Mouse (Mus musculus): ENCODE measurements around the gene Thy1. TPM values are rescaled to one million over a fixed set of nuclear protein-coding genes. Genes with fewer than 3 reads are reported as not detected.

The Thy1 gene
- polyA plus RNA-seq, 1 experiment from 2014 or later = 18.8 TPM

DNA sequence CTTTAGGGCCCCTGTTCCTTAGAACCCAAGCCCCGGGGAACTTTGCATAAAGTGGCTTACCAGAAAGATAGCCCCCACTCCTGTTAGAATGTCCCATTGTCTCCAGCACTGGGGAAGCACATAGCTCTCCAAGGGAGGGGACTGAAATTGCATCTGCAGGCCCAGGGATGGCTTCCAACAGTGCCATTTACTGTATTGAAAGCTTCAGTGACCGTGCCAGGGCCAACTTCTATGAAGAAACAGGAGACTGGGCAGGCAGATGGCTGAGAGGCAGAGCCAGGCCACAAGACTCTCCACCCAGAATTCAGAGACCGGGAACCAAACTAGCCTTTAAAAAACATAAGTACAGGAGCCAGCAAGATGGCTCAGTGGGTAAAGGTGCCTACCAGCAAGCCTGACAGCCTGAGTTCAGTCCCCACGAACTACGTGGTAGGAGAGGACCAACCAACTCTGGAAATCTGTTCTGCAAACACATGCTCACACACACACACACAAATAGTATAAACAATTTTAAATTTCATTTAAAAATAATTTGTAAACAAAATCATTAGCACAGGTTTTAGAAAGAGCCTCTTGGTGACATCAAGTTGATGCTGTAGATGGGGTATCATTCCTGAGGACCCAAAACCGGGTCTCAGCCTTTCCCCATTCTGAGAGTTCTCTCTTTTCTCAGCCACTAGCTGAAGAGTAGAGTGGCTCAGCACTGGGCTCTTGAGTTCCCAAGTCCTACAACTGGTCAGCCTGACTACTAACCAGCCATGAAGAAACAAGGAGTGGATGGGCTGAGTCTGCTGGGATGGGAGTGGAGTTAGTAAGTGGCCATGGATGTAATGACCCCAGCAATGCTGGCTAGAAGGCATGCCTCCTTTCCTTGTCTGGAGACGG, 1.4 kb upstream of the Thy1 start:
- 77% methylated on average over 7 of the region's 7 CpGs for WGBS
- Histone ChIP-seq H3K4me1 (peaks cover 19% of the 10 kb centered on the region), H3K4me2 (no peak overlapping the region), H3K27ac (no peak overlapping the region), H3K36me3 (no peaks in the 10 kb centered on the region), H3K4me3 (no peak overlapping the region), H3K9me3 (no peaks in the 10 kb centered on the region), H3K9ac (no peak overlapping the region), H3K27me3 (peaks cover 43% of the 10 kb centered on the region)
- ATAC-seq (ENCODE audit: insufficient number of reproducible peaks, low FRiP score, low TSS enrichment, low read depth) = no peak

DNA sequence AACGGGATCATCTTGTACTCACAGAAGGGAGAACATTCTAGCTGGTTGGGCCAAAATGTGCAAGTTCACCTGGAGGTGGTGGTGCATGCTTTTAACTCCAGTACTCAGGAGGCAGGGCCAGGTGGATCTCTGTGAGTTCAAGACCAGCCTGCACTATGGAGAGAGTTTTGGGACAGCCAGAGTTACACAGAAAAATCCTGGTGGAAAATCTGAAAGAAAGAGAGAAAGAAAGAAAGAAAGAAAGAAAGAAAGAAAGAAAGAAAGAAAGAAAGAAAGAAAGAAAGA, 846 bp upstream of the Thy1 start:
- Histone ChIP-seq H3K4me2 (no peak overlapping the region), H3K4me1 (peaks cover 25% of the 10 kb centered on the region), H3K9me3 (no peaks in the 10 kb centered on the region), H3K4me3 (no peak overlapping the region), H3K27me3 (peaks cover 46% of the 10 kb centered on the region), H3K36me3 (no peaks in the 10 kb centered on the region), H3K27ac (no peak overlapping the region), H3K9ac (no peak overlapping the region)
- 83% methylated on average over 1 of the region's 1 CpGs for WGBS
- no peak for ATAC-seq (ENCODE audit: insufficient number of reproducible peaks, low FRiP score, low TSS enrichment, low read depth)

DNA sequence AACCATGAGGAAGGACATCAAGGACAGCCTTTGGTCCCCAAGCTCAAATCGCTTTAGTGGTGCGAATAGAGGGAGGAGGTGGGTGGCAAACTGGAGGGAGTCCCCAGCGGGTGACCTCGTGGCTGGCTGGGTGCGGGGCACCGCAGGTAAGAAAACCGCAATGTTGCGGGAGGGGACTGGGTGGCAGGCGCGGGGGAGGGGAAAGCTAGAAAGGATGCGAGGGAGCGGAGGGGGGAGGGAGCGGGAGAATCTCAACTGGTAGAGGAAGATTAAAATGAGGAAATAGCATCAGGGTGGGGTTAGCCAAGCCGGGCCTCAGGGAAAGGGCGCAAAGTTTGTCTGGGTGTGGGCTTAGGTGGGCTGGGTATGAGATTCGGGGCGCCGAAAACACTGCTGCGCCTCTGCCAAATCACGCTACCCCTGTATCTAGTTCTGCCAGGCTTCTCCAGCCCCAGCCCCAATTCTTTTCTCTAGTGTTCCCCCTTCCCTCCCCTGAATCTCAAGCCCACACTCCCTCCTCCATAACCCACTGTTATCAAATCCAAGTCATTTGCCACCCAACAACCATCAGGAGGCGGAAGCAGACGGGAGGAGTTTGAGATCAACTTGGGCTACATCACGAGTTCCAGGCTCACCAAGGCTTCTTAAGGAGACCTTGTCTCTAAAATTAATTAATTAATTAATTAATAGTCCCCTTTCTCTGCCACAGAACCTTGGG, 683 bp downstream of the Thy1 start:
- Histone ChIP-seq H3K36me3 (no peaks in the 10 kb centered on the region), H3K4me3 (peak overlapping the region; percentile 46), H3K4me2 (peak overlapping the region; percentile 61), H3K9me3 (no peaks in the 10 kb centered on the region), H3K27ac (no peak overlapping the region), H3K27me3 (peaks cover 46% of the 10 kb centered on the region), H3K9ac (0 out of 2 replicates have a peak overlapping the region, but pooled peaks have one; percentile 26), H3K4me1 (peaks cover 26% of the 10 kb centered on the region)
- 5% methylated on average over 22 of the region's 23 CpGs for WGBS
- ATAC-seq (ENCODE audit: insufficient number of reproducible peaks, low FRiP score, low TSS enrichment, low read depth) = no peak

DNA sequence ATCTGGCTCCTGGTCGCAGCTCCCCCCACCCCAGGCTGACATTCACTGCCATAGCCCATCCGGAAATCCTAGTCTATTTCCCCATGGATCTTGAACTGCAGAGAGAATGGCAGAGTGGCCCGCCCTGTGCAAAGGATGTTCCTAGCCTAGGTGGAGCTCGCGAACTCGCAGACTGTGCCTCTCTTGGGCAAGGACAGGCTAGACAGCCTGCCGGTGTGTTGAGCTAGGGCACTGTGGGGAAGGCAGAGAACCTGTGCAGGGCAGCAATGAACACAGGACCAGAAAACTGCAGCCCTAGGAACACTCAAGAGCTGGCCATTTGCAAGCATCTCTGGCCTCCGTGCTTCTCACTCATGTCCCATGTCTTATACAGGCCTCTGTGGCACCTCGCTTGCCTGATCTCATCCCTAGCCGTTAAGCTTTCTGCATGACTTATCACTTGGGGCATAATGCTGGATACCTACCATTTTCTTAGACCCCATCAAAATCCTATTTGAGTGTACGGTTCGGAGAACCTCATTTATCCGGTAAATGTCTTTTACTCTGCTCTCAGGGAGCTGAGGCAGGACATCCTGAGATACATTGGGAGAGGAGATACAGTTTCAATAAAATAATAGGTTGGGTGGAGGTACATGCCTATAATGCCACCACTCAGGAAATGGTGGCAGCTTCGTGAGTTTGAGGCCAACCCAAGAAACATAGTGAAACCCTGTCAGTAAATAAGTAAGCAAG, 1.4 kb downstream of the Thy1 start:
- ATAC-seq (ENCODE audit: insufficient number of reproducible peaks, low FRiP score, low TSS enrichment, low read depth) = no peak
- Histone ChIP-seq H3K9ac (no peak overlapping the region; the same call in 1 of the 2 replicates), H3K36me3 (no peaks in the 10 kb centered on the region), H3K4me2 (peak overlapping the region; percentile 61), H3K9me3 (no peaks in the 10 kb centered on the region), H3K27me3 (peaks cover 46% of the 10 kb centered on the region), H3K4me3 (peak overlapping the region; percentile 46), H3K4me1 (peaks cover 26% of the 10 kb centered on the region), H3K27ac (no peak overlapping the region)
- WGBS = 43% methylated on average over 14 of the region's 14 CpGs

DNA sequence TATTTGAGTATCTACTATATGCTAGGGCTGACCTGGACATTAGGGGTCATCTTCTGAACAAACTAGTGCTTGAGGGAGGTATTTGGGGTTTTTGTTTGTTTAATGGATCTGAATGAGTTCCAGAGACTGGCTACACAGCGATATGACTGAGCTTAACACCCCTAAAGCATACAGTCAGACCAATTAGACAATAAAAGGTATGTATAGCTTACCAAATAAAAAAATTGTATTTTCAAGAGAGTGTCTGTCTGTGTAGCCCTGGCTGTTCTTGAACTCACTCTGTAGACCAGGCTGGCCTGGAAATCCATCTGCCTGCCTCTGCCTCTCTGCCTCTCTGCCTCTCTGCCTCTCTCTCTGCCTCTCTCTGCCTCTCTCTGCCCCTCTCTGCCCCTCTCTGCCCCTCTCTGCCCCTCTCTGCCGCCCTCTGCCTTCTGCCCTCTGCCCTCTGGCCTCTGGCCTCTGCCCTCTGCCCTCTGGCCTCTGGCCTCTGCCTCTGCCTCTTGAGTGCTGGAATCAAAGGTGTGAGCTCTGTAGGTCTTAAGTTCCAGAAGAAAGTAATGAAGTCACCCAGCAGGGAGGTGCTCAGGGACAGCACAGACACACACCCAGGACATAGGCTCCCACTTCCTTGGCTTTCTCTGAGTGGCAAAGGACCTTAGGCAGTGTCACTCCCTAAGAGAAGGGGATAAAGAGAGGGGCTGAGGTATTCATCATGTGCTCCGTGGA, 2.1 kb downstream of the Thy1 start:
- H3K9ac ChIP-seq = no peak overlapping the region
- H3K4me3 ChIP-seq = no peak overlapping the region
- ATAC-seq (ENCODE audit: insufficient number of reproducible peaks, low FRiP score, low TSS enrichment, low read depth) = no peak
- H3K27me3 ChIP-seq = peaks cover 46% of the 10 kb centered on the region
- H3K9me3 ChIP-seq = no peaks in the 10 kb centered on the region
- H3K36me3 ChIP-seq = no peaks in the 10 kb centered on the region
- no peak overlapping the region for H3K4me2 ChIP-seq
- H3K4me1 ChIP-seq = peaks cover 26% of the 10 kb centered on the region
- no peak overlapping the region for H3K27ac ChIP-seq
- WGBS = 64% methylated on average over 3 of the region's 3 CpGs

DNA sequence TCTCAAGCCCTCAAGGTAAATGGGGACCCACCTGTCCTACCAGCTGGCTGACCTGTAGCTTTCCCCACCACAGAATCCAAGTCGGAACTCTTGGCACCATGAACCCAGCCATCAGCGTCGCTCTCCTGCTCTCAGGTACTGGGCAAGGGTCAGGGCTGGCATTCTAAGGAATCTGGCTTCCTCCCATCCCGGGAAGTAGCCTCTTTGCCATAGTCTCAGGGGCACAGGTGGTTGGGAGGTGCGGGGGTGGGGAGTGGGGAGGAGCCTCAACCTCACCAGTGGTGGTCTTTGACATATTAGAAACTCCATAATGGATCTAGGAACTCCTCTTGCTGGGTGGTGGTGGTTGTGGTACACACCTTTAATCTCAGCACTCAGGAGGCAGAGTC, 2.7 kb downstream of the Thy1 start:
- H3K4me2 ChIP-seq = no peak overlapping the region
- WGBS = 85% methylated on average over 5 of the region's 5 CpGs
- H3K36me3 ChIP-seq = no peaks in the 10 kb centered on the region
- H3K27me3 ChIP-seq = peaks cover 46% of the 10 kb centered on the region
- no peak for ATAC-seq (ENCODE audit: insufficient number of reproducible peaks, low FRiP score, low TSS enrichment, low read depth)
- H3K27ac ChIP-seq = no peak overlapping the region
- H3K4me1 ChIP-seq = peaks cover 26% of the 10 kb centered on the region
- no peaks in the 10 kb centered on the region for H3K9me3 ChIP-seq
- no peak overlapping the region for H3K9ac ChIP-seq
- no peak overlapping the region for H3K4me3 ChIP-seq

DNA sequence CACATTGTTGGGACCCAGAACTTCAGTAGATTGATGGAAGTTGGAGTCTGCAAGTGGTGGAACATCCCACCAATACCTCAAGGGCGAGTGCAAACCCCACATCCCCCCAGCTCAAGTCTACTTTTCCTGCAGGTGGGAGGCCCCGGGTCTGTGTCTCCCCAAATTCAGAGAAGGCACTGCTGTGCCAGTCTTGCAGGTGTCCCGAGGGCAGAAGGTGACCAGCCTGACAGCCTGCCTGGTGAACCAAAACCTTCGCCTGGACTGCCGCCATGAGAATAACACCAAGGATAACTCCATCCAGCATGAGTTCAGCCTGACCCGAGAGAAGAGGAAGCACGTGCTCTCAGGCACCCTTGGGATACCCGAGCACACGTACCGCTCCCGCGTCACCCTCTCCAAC, 3.2 kb downstream of the Thy1 start:
- peaks cover 26% of the 10 kb centered on the region for H3K4me1 ChIP-seq
- H3K4me2 ChIP-seq = no peak overlapping the region
- WGBS = 82% methylated on average over 12 of the region's 12 CpGs
- peaks cover 45% of the 10 kb centered on the region for H3K27me3 ChIP-seq
- no peak overlapping the region for H3K9ac ChIP-seq
- no peak overlapping the region for H3K27ac ChIP-seq
- H3K36me3 ChIP-seq = no peaks in the 10 kb centered on the region
- H3K9me3 ChIP-seq = no peaks in the 10 kb centered on the region
- no peak for ATAC-seq (ENCODE audit: insufficient number of reproducible peaks, low FRiP score, low TSS enrichment, low read depth)
- H3K4me3 ChIP-seq = no peak overlapping the region

DNA sequence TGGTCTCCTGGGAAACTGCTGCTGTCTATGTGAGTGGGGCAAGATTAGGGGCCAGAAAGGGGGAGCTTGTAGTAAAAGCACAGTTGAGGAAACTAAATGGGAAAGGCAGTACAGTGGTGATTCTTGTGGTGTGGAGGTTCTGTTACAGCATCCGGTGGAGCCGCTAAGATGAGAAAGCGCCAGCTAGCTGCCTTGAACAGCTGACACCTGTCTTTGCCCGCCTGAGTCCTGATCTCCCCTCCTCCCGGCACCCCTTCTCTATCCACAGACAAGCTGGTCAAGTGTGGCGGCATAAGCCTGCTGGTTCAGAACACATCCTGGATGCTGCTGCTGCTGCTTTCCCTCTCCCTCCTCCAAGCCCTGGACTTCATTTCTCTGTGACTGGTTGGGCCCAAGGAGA, 3.9 kb downstream of the Thy1 start:
- Histone ChIP-seq H3K4me2 (no peak overlapping the region), H3K27ac (no peak overlapping the region), H3K27me3 (peaks cover 40% of the 10 kb centered on the region), H3K4me3 (no peak overlapping the region), H3K9ac (no peak overlapping the region), H3K36me3 (no peaks in the 10 kb centered on the region), H3K4me1 (peaks cover 26% of the 10 kb centered on the region), H3K9me3 (no peaks in the 10 kb centered on the region)
- ATAC-seq (ENCODE audit: insufficient number of reproducible peaks, low FRiP score, low TSS enrichment, low read depth) = no peak
- WGBS = 54% methylated on average over 6 of the region's 6 CpGs

DNA sequence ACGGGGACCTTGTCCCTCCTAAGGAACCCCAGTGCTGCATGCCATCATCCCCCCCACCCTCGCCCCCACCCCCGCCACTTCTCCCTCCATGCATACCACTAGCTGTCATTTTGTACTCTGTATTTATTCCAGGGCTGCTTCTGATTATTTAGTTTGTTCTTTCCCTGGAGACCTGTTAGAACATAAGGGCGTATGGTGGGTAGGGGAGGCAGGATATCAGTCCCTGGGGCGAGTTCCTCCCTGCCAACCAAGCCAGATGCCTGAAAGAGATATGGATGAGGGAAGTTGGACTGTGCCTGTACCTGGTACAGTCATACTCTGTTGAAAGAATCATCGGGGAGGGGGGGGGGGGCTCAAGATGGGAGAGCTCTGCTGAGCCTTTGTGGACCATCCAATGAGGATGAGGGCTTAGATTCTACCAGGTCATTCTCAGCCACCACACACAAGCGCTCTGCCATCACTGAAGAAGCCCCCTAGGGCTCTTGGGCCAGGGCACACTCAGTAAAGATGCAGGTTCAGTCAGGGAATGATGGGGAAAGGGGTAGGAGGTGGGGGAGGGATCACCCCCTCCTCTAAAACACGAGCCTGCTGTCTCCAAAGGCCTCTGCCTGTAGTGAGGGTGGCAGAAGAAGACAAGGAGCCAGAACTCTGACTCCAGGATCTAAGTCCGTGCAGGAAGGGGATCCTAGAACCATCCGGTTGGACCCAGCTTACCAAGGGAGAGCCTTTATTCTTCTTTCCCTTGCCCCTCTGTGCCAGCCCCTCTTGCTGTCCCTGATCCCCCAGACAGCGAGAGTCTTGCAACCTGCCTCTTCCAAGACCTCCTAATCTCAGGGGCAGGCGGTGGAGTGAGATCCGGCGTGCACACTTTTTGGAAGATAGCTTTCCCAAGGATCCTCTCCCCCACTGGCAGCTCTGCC, 4.6 kb downstream of the Thy1 start:
- Histone ChIP-seq H3K9me3 (no peaks in the 10 kb centered on the region), H3K4me1 (peaks cover 24% of the 10 kb centered on the region), H3K9ac (no peak overlapping the region), H3K27me3 (peaks cover 35% of the 10 kb centered on the region), H3K36me3 (no peaks in the 10 kb centered on the region), H3K4me3 (no peak overlapping the region), H3K4me2 (no peak overlapping the region), H3K27ac (0 out of 2 replicates have a peak overlapping the region, but pooled peaks have one; percentile 4)
- 72% methylated on average over 14 of the region's 14 CpGs for WGBS
- no peak for ATAC-seq (ENCODE audit: insufficient number of reproducible peaks, low FRiP score, low TSS enrichment, low read depth)

DNA sequence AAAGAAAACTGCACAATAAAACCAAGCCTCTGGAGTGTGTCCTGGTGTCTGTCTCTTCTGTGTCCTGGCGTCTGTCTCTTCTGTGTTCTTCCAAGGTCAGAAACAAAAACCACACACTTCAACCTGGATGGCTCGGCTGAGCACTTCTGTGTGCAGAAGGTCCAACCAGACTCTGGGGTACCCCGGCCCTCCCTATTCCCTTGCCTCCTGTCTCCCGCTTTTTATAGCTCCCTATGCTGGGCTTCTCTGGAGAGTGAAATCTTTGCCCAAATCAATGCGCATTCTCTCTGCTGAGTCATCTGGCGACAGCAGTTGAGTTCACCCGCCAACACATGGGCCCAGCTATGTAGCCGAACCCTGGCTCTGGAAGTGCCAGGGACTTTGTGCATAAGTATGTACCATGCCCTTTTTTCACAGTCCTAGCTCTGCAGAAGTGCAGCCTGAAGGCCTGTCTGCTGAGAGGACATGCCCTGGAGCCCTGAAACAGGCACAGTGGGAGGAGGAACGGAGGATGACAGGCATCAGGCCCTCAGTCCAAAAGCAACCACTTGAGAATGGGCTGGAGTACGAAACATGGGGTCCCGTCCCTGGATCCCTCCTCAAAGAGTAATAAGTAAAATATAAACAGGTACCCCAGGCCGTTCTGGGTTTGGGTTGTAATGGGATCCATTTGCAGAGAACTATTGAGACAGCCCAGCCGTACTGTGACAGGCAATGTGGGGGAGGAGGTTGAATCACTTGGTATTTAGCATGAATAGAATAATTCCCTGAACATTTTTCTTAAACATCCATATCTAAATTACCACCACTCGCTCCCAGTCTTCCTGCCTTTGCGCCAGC, 5.6 kb downstream of the Thy1 start:
- H3K4me2 ChIP-seq = no peak overlapping the region
- H3K4me3 ChIP-seq = no peak overlapping the region
- H3K36me3 ChIP-seq = no peaks in the 10 kb centered on the region
- WGBS = 66% methylated on average over 15 of the region's 15 CpGs
- H3K9me3 ChIP-seq = no peaks in the 10 kb centered on the region
- H3K9ac ChIP-seq = no peak overlapping the region
- H3K27me3 ChIP-seq = peaks cover 26% of the 10 kb centered on the region
- H3K27ac ChIP-seq = no peak overlapping the region
- peaks cover 14% of the 10 kb centered on the region for H3K4me1 ChIP-seq
- ATAC-seq (ENCODE audit: insufficient number of reproducible peaks, low FRiP score, low TSS enrichment, low read depth) = no peak
